Mouse (Mus musculus) heart, postnatal 36 days (tissue): ENCODE results near the gene Aldh3b3. TPM values are rescaled to one million over a fixed set of nuclear protein-coding genes. Genes with fewer than 3 reads are reported as not detected.

Experiments used
- DNase-seq, 2 experiments: peaks; one replicate each; pipeline ENCODE4 v3.0.0; 2021 to 2022
- intact Hi-C: fragments of 180-260 bp; cut with DNase I; formaldehyde crosslinking; loops from one replicate; pipeline ENCODE4 v1.15.1; 2025
- total RNA-seq, 2 experiments: library from RNA; stranded (reverse); gene quantifications; 2 replicates each; pipeline ENCODE4 v1.2.3; 2021

Aldh3b3 gene
- total RNA-seq, result under 1 TPM; 0.38 to 0.56 TPM

GRCm38 (mm10) chr19:3958470-3958869 is at the start of gene Aldh3b3:
Gene Aldh3b3 (plus strand): TSS chr19:3958645.
- intact Hi-C loops, result no loop called here
- DNase-seq, result no peak

- no peak for DNase-seq
- intact Hi-C loops, result loop anchor here (5.0 kb wide), 1 partner anchor 143 kb away; the partner anchor contains the start of gene Kmt5b
Observed at GRCm38 (mm10) chr19:3910206-3910605, 48.2 kb upstream of the Aldh3b3 start.

GRCm38 (mm10) chr19:3912337-3913204 is 45.9 kb upstream of the Aldh3b3 start, which contains the start of gene Ndufs8:
Gene Ndufs8 (minus strand): TSS chr19:3912774.
- intact Hi-C loops, result loop anchor here (5.0 kb wide), 1 partner anchor 145 kb away; the partner anchor contains the start of gene Kmt5b
- peak; percentile 87 to 94 for DNase-seq

GRCm38 (mm10) chr19:3913692-3914091 is 44.8 kb upstream of the Aldh3b3 start:
- intact Hi-C loops, result loop anchor here (5.0 kb wide), 1 partner anchor 146 kb away; the partner anchor contains the start of gene Kmt5b
- DNase-seq, result no peak

GRCm38 (mm10) chr19:3914535-3914934 is 43.9 kb upstream of the Aldh3b3 start:
- no peak for DNase-seq
- intact Hi-C loops, result loop anchor here (5.0 kb wide), 1 partner anchor 147 kb away; the partner anchor contains the start of gene Kmt5b

- intact Hi-C loops, result no loop called here
- DNase-seq, result no peak
Observed at GRCm38 (mm10) chr19:3916727-3917126, 41.7 kb upstream of the Aldh3b3 start.

- DNase-seq, result no peak
Observed at GRCm38 (mm10) chr19:3919928-3920327, 38.5 kb upstream of the Aldh3b3 start.

GRCm38 (mm10) chr19:3922661-3923371 is 35.6 kb upstream of the Aldh3b3 start:
- no peak for DNase-seq
- intact Hi-C loops, result no loop called here

More at GRCm38 (mm10) chr19:3919928-3920327, 38.5 kb upstream of the Aldh3b3 start:
- intact Hi-C loops, result no loop called here

GRCm38 (mm10) chr19:3923586-3923985 is 34.9 kb upstream of the Aldh3b3 start:
- DNase-seq, result peak; percentile 47 to 69
- intact Hi-C loops, result no loop called here

GRCm38 (mm10) chr19:3924190-3924589 is 34.3 kb upstream of the Aldh3b3 start:
- intact Hi-C loops, result no loop called here
- no peak for DNase-seq

- DNase-seq, result no peak
- intact Hi-C loops, result no loop called here
Observed at GRCm38 (mm10) chr19:3924868-3925267, 33.6 kb upstream of the Aldh3b3 start.

GRCm38 (mm10) chr19:3925859-3926258 is 32.6 kb upstream of the Aldh3b3 start:
- intact Hi-C loops, result no loop called here
- DNase-seq, result no peak

GRCm38 (mm10) chr19:3926279-3926678 is 32.2 kb upstream of the Aldh3b3 start:
- intact Hi-C loops, result no loop called here
- no peak for DNase-seq

GRCm38 (mm10) chr19:3926685-3927084 is 31.8 kb upstream of the Aldh3b3 start:
- no peak for DNase-seq
- intact Hi-C loops, result no loop called here

GRCm38 (mm10) chr19:3927989-3928388 is 30.5 kb upstream of the Aldh3b3 start:
- intact Hi-C loops, result no loop called here
- no peak for DNase-seq

GRCm38 (mm10) chr19:3928779-3929178 is 29.7 kb upstream of the Aldh3b3 start:
- intact Hi-C loops, result no loop called here
- no peak for DNase-seq

- intact Hi-C loops, result no loop called here
- DNase-seq, result peak; percentile 93 to 94
Observed at GRCm38 (mm10) chr19:3929211-3929941, 29.1 kb upstream of the Aldh3b3 start, which contains the start of gene Aldh3b1. Gene Aldh3b1 (minus strand): TSS chr19:3929808.

GRCm38 (mm10) chr19:3930262-3931057 is 28.0 kb upstream of the Aldh3b3 start:
- no peak for DNase-seq
- intact Hi-C loops, result no loop called here

GRCm38 (mm10) chr19:3931716-3932115 is 26.7 kb upstream of the Aldh3b3 start:
- intact Hi-C loops, result no loop called here
- DNase-seq, result no peak
